In genomic region chr7:87110985-87111372, GRCm38 (mm10) we compare ENCODE assay signal across 12 mouse cellular contexts.
DNase-seq lines count a peak whose midpoint lies in the region; ATAC-seq and TF ChIP-seq lines count a peak whose summit lies in the region.
"Had no signal": no experiment of that assay in that cellular context is flagged by ENCODE, and none has a peak within 500 bp of the region (broad histone marks: within the 10 kb centered on the region; RNA-seq: fewer than 3 reads in every experiment).

No protein-coding gene starts in this region.

- 69% methylated on average over 4 of the region's 4 CpGs for WGBS in heart, embryonic 15.5 days
- 60% methylated on average over 4 of the region's 4 CpGs for WGBS in forebrain, postnatal 0 days
- 58% methylated on average over 4 of the region's 4 CpGs for WGBS in midbrain, embryonic 13.5 days

- H3K4me2 ChIP-seq in heart, embryonic 15.5 days: peak overlapping the region; percentile 41; the same call in 1 of the 2 replicates
- peak overlapping the region; percentile 18; the same call in 1 of the 2 replicates for H3K4me2 ChIP-seq in forebrain, postnatal 0 days (ENCODE audit: low read depth)
- H3K4me2 ChIP-seq in midbrain, embryonic 13.5 days (replicated peaks): peak overlapping the region; percentile 39
- H3K4me2 ChIP-seq: liver, embryonic 15.5 days had no signal

- H3K27ac ChIP-seq in heart, embryonic 15.5 days: no peak overlapping the region
- H3K27ac ChIP-seq in forebrain, postnatal 0 days (ENCODE audit: low read depth, low read length): no peak overlapping the region
- H3K27ac ChIP-seq in midbrain, embryonic 13.5 days: peak overlapping the region; percentile 80
- H3K27ac ChIP-seq: liver, embryonic 15.5 days had no signal

- DNase-seq in heart, adult 8-10 months (ENCODE audit: low spot score): no peak
- peak; percentile 14 for DNase-seq in embryo, embryonic 11 days
- no peak for DNase-seq in forebrain, postnatal 0 days
- no peak for DNase-seq in testis, postnatal 14 days (ENCODE audit: low spot score)
- no peak for DNase-seq in lung, adult 18-20 months
- DNase-seq in liver: no peak
- DNase-seq: cerebellum, adult 9-11 months; gastrocnemius, postnatal 36 days; kidney, postnatal 4 days had no signal

- no peak for TF ChIP-seq CTCF in forebrain, postnatal 0 days (IDR thresholded peaks at IDR 0.05; ENCODE audit: low read depth)

- H3K4me3 ChIP-seq in heart, embryonic 15.5 days: no peak overlapping the region
- H3K4me3 ChIP-seq in forebrain, postnatal 0 days (ENCODE audit: low read depth, low read length): 0 out of 2 replicates have a peak overlapping the region, but pooled peaks have one; percentile 2
- H3K4me3 ChIP-seq in midbrain, embryonic 13.5 days (replicated peaks): peak overlapping the region; percentile 16; the same call in 1 of the 2 replicates
- H3K4me3 ChIP-seq: liver, embryonic 15.5 days had no signal

- no peak for ATAC-seq in heart, embryonic 15.5 days (replicated peaks; ENCODE audit: insufficient number of reproducible peaks, insufficient read depth, low FRiP score, low read depth)
- peak; percentile 38 for ATAC-seq in forebrain, postnatal 0 days
- peak; percentile 73 for ATAC-seq in midbrain, embryonic 13.5 days

- H3K27me3 ChIP-seq in heart, embryonic 15.5 days: no peaks in the 10 kb centered on the region
- no peaks in the 10 kb centered on the region for H3K27me3 ChIP-seq in forebrain, postnatal 0 days (ENCODE audit: insufficient read depth, low read length)
- no peaks in the 10 kb centered on the region for H3K27me3 ChIP-seq in midbrain, embryonic 13.5 days
- H3K27me3 ChIP-seq: liver, embryonic 15.5 days had no signal

- H3K36me3 ChIP-seq in heart, embryonic 15.5 days: no peaks in the 10 kb centered on the region
- no peaks in the 10 kb centered on the region for H3K36me3 ChIP-seq in forebrain, postnatal 0 days (ENCODE audit: insufficient read depth)
- no peaks in the 10 kb centered on the region for H3K36me3 ChIP-seq in midbrain, embryonic 13.5 days
- H3K36me3 ChIP-seq: liver, embryonic 15.5 days had no signal

- no peak overlapping the region for H3K9ac ChIP-seq in heart, embryonic 15.5 days
- peak overlapping the region; percentile 34; the same call in 1 of the 2 replicates for H3K9ac ChIP-seq in forebrain, postnatal 0 days
- H3K9ac ChIP-seq in midbrain, embryonic 13.5 days (replicated peaks): 0 out of 2 replicates have a peak overlapping the region, but pooled peaks have one; percentile 28
- H3K9ac ChIP-seq: liver, embryonic 15.5 days had no signal

- no peaks in the 10 kb centered on the region for H3K9me3 ChIP-seq in heart, embryonic 15.5 days (replicated peaks)
- no peaks in the 10 kb centered on the region for H3K9me3 ChIP-seq in forebrain, postnatal 0 days (ENCODE audit: low read length)
- no peaks in the 10 kb centered on the region for H3K9me3 ChIP-seq in midbrain, embryonic 13.5 days
- H3K9me3 ChIP-seq: liver, embryonic 15.5 days had no signal

- H3K4me1 ChIP-seq in heart, embryonic 15.5 days (replicated peaks): no peaks in the 10 kb centered on the region
- no peaks in the 10 kb centered on the region for H3K4me1 ChIP-seq in forebrain, postnatal 0 days (ENCODE audit: insufficient read depth)
- peaks cover 3% of the 10 kb centered on the region; the same call in 1 of the 2 replicates for H3K4me1 ChIP-seq in midbrain, embryonic 13.5 days (replicated peaks)
- H3K4me1 ChIP-seq: liver, embryonic 15.5 days had no signal
